ENCODE assay signal across 11 mouse cellular contexts in the genomic region with DNA sequence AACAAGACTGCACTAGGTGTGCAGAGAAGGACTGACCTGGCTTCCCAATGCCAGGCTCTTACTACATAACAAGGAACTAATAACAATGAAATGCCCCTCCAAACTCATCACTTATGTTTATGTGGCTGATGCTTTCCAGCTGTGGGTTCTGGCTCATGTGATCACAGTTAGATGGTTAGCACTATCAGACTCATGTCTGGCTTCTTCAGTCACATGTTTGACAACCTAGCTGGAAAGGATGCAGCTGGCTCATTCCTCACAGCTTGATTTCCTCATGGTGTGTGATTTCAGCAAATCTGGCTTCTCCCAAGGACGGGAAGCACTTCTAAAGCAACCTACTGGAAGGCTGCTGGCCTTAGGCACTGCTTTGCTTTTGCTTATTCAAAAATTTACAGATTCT. TPM values are rescaled to one million over a fixed set of nuclear protein-coding genes. Genes with fewer than 3 reads are reported as not detected.
A peak's percentile ranks its signal among the peaks of the same experiment; 100 is the strongest.
DNase-seq lines count a peak whose midpoint lies in the region; ATAC-seq and TF ChIP-seq lines count a peak whose summit lies in the region.
"Had no signal": no experiment of that assay in that cellular context is flagged by ENCODE, and none has a peak within 500 bp of the region (broad histone marks: within the 10 kb centered on the region; RNA-seq: fewer than 3 reads in every experiment).

No protein-coding gene starts in this region.

- TF ChIP-seq CTCF in forebrain, postnatal 0 days (IDR thresholded peaks at IDR 0.05; ENCODE audit: low read depth) = no peak
- TF ChIP-seq CTCF in brain, embryonic 14.5 days (IDR thresholded peaks at IDR 0.05; ENCODE audit: borderline replicate concordance, extremely low read depth, insufficient read depth, insufficient read length) = no peak
- TF ChIP-seq CTCF in lung, embryonic 14.5 days (IDR thresholded peaks at IDR 0.05; ENCODE audit: low read depth) = no peak

- ATAC-seq in forebrain, postnatal 0 days = peak; percentile 51; the same call in 1 of the 2 replicates
- no peak; the same call in 1 of the 2 replicates for ATAC-seq in forebrain, embryonic 15.5 days (replicated peaks)
- peak; percentile 99 for ATAC-seq in lung, embryonic 14.5 days (ENCODE audit: insufficient read depth)
- ATAC-seq: inflammation-experienced regulatory T-cells, adult 6 months had no signal

- intact Hi-C loops in heart, postnatal 25 days (cut with DNase I) = no loop called here

- no peak overlapping the region for H3K4me2 ChIP-seq in forebrain, postnatal 0 days (ENCODE audit: low read depth)
- no peak overlapping the region for H3K4me2 ChIP-seq in forebrain, embryonic 15.5 days (replicated peaks)
- H3K4me2 ChIP-seq in lung, embryonic 14.5 days = no peak overlapping the region

- H3K9ac ChIP-seq in forebrain, postnatal 0 days = no peak overlapping the region
- no peak overlapping the region for H3K9ac ChIP-seq in forebrain, embryonic 15.5 days (replicated peaks)
- no peak overlapping the region for H3K9ac ChIP-seq in lung, embryonic 14.5 days

- H3K4me1 ChIP-seq in forebrain, postnatal 0 days (ENCODE audit: insufficient read depth) = no peaks in the 10 kb centered on the region
- no peaks in the 10 kb centered on the region for H3K4me1 ChIP-seq in forebrain, embryonic 15.5 days
- H3K4me1 ChIP-seq in lung, embryonic 14.5 days (ENCODE audit: insufficient read depth) = peaks cover 13% of the 10 kb centered on the region
- H3K4me1 ChIP-seq: megakaryocyte, embryonic 14.5 days had no signal

- no peak for DNase-seq in forebrain, postnatal 0 days
- peak; percentile 31 for DNase-seq in brain, embryonic 14.5 days (ENCODE audit: low read depth)
- peak; percentile 31 for DNase-seq in heart, postnatal 25 days (ENCODE audit: low spot score)
- peak; percentile 95 for DNase-seq in lung, embryonic 14.5 days
- DNase-seq in right cerebral cortex, adult 18-20 months = no peak
- no peak for DNase-seq in c-Kit-positive CD71-positive TER-119-positive erythroid progenitor cells, embryonic 14.5 days (ENCODE audit: low spot score)
- no peak for DNase-seq in adrenal gland, postnatal 4 days (ENCODE audit: low spot score in 2 of 2)
- DNase-seq: right cerebral cortex, postnatal 14 days had no signal

- TF ChIP-seq POLR2A in brain, embryonic 14.5 days (IDR thresholded peaks at IDR 0.05; ENCODE audit: borderline replicate concordance, extremely low read depth, insufficient read depth, insufficient read length, poor library complexity, severe bottlenecking) = no peak

- no peak overlapping the region for H3K4me3 ChIP-seq in forebrain, postnatal 0 days (ENCODE audit: low read depth, low read length)
- H3K4me3 ChIP-seq in forebrain, embryonic 15.5 days = no peak overlapping the region
- H3K4me3 ChIP-seq in lung, embryonic 14.5 days (ENCODE audit: low read depth, low read length) = no peak overlapping the region
- H3K4me3 ChIP-seq: megakaryocyte, embryonic 14.5 days had no signal

- no peaks in the 10 kb centered on the region for H3K9me3 ChIP-seq in forebrain, postnatal 0 days (ENCODE audit: low read length)
- no peaks in the 10 kb centered on the region for H3K9me3 ChIP-seq in forebrain, embryonic 15.5 days
- H3K9me3 ChIP-seq in lung, embryonic 14.5 days (ENCODE audit: low read depth, low read length) = no peaks in the 10 kb centered on the region
- H3K9me3 ChIP-seq: megakaryocyte, embryonic 14.5 days had no signal

- H3K36me3 ChIP-seq in forebrain, postnatal 0 days (ENCODE audit: insufficient read depth) = no peaks in the 10 kb centered on the region
- no peaks in the 10 kb centered on the region for H3K36me3 ChIP-seq in forebrain, embryonic 15.5 days
- no peaks in the 10 kb centered on the region for H3K36me3 ChIP-seq in lung, embryonic 14.5 days (ENCODE audit: insufficient read depth)

- WGBS in forebrain, postnatal 0 days = 50% methylated on average over 1 of the region's 1 CpGs
- WGBS in forebrain, embryonic 15.5 days = 72% methylated on average over 1 of the region's 1 CpGs
- 21% methylated on average over 1 of the region's 1 CpGs for WGBS in lung, embryonic 14.5 days

- no peak overlapping the region for H3K27ac ChIP-seq in forebrain, postnatal 0 days (ENCODE audit: low read depth, low read length)
- no peak overlapping the region for H3K27ac ChIP-seq in forebrain, embryonic 15.5 days (replicated peaks)
- H3K27ac ChIP-seq in lung, embryonic 14.5 days (ENCODE audit: low read depth) = no peak overlapping the region

- no peaks in the 10 kb centered on the region for H3K27me3 ChIP-seq in forebrain, postnatal 0 days (ENCODE audit: insufficient read depth, low read length)
- no peaks in the 10 kb centered on the region for H3K27me3 ChIP-seq in forebrain, embryonic 15.5 days
- H3K27me3 ChIP-seq in lung, embryonic 14.5 days (ENCODE audit: insufficient read depth, low read length) = no peaks in the 10 kb centered on the region
- H3K27me3 ChIP-seq: megakaryocyte, embryonic 14.5 days had no signal

RNA-seq across cellular contexts. Expression of a gene that starts 12.8 kb away (rescaled TPM):
- total RNA-seq in forebrain, postnatal 0 days (2014; rRNA removed) = 0.90 TPM in 1 of 2 replicates, not detected in the other
- 0.10 and 0.19 TPM in 2 replicates for polyA plus RNA-seq in forebrain, postnatal 0 days (2015; fragmentation: Nextera tagmentation; extraction: Ambion mirVana)
- 0.08 TPM in 1 of 2 replicates, not detected in the other for polyA plus RNA-seq in forebrain, embryonic 15.5 days (2015; fragmentation: Nextera tagmentation; extraction: Ambion mirVana)
- polyA plus RNA-seq in brain, embryonic 14.5 days (2012; rRNA removed) = 0.12 TPM in 1 of 2 replicates, not detected in the other
- total RNA-seq in heart, postnatal 25 days (2021) = not detected
- 0.24 and 0.69 TPM in 2 replicates for polyA plus RNA-seq in lung, embryonic 14.5 days (2014; fragmentation: Nextera tagmentation; extraction: Ambion mirVana)
- total RNA-seq in adrenal gland, postnatal 4 days (2021) = 1 to 10 TPM in 1 of 2 experiments, under 1 TPM in 1; 0.81 to 2.9 TPM
- polyA plus RNA-seq: inflammation-experienced regulatory T-cells, adult 6 months had no signal

RNA-seq across cellular contexts. Expression of a gene that starts 25.7 kb away (rescaled TPM):
- total RNA-seq in forebrain, postnatal 0 days (2014; rRNA removed) = not detected in 2 replicates
- not detected in 2 replicates for polyA plus RNA-seq in forebrain, postnatal 0 days (2015; fragmentation: Nextera tagmentation; extraction: Ambion mirVana)
- polyA plus RNA-seq in forebrain, embryonic 15.5 days (2015; fragmentation: Nextera tagmentation; extraction: Ambion mirVana) = not detected in 2 replicates
- polyA plus RNA-seq in brain, embryonic 14.5 days (2012; rRNA removed) = 0.03 TPM in 1 of 2 replicates, not detected in the other
- not detected for total RNA-seq in heart, postnatal 25 days (2021)
- not detected in 2 replicates for polyA plus RNA-seq in lung, embryonic 14.5 days (2014; fragmentation: Nextera tagmentation; extraction: Ambion mirVana)
- under 1 TPM in 1 of 2 experiments, not detected in 1; 0.17 TPM for total RNA-seq in adrenal gland, postnatal 4 days (2021)
- polyA plus RNA-seq: inflammation-experienced regulatory T-cells, adult 6 months had no signal

RNA-seq across cellular contexts. Expression of a gene that starts 43.3 kb away (rescaled TPM):
- not detected in 2 replicates for total RNA-seq in forebrain, postnatal 0 days (2014; rRNA removed)
- not detected in 2 replicates for polyA plus RNA-seq in forebrain, postnatal 0 days (2015; fragmentation: Nextera tagmentation; extraction: Ambion mirVana)
- polyA plus RNA-seq in forebrain, embryonic 15.5 days (2015; fragmentation: Nextera tagmentation; extraction: Ambion mirVana) = not detected in 2 replicates
- polyA plus RNA-seq in brain, embryonic 14.5 days (2012; rRNA removed) = not detected in 2 replicates
- not detected for total RNA-seq in heart, postnatal 25 days (2021)
- polyA plus RNA-seq in lung, embryonic 14.5 days (2014; fragmentation: Nextera tagmentation; extraction: Ambion mirVana) = not detected in 2 replicates
- not detected for total RNA-seq in adrenal gland, postnatal 4 days (2021)

Comparison
In these comparisons a context has a peak if more than half of its experiments do, and no peak if none do; other contexts are left out.
1. DNase-seq: peak in brain, embryonic 14.5 days (single experiment), heart, postnatal 25 days (single experiment) and lung, embryonic 14.5 days (single experiment); none in forebrain, postnatal 0 days (single experiment), right cerebral cortex, adult 18-20 months (single experiment), c-Kit-positive CD71-positive TER-119-positive erythroid progenitor cells, embryonic 14.5 days (single experiment) and adrenal gland, postnatal 4 days (0 of 2).